Mouse (Mus musculus): ENCODE data around the gene Tmem120b.

Gene Tmem120b

DNA sequence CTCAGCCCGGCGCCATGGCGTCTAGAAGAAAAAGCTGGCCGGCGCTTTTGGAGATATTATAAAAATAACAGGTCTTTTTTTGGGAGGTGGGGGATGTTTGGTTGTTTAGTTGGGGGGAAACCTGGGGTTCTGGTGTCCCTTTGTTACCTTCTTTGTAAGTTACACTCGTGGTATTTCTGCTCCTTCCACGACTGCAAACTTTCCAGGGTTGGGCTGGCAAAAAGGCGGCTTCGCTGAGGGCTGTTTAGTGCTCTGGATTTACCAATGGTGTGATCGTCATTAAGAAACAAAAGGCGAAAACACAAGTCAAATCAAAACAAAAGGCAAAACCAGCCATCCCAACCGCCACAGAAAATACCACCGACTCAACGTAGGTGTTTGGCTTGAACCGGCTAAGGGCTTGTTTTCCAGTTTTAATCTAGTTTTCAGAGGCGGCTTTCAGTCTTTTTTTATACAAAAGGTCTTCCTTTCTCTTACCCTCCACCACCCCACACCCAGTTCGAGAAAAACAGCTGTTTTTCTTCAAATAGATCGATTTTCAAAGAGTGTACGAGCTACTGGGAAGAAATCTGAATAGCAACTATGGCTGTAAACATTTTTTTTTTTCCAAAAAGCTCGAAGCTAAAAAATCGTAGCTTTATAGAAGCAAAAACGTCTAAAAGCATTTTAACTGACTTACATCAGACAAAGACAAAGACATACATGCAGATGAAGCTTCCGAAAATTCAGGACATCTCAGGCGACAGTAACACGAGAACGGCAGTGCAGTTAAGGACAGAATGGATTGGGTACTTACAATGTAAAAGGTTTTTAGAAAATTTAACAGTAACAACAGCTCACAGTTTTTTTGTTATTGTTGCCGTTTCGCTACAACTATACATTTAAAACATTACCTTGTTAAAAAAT, 71.8 kb downstream of the Tmem120b start:
- no peak for DNase-seq (ENCODE audit: extremely low read depth, low read depth)

DNA sequence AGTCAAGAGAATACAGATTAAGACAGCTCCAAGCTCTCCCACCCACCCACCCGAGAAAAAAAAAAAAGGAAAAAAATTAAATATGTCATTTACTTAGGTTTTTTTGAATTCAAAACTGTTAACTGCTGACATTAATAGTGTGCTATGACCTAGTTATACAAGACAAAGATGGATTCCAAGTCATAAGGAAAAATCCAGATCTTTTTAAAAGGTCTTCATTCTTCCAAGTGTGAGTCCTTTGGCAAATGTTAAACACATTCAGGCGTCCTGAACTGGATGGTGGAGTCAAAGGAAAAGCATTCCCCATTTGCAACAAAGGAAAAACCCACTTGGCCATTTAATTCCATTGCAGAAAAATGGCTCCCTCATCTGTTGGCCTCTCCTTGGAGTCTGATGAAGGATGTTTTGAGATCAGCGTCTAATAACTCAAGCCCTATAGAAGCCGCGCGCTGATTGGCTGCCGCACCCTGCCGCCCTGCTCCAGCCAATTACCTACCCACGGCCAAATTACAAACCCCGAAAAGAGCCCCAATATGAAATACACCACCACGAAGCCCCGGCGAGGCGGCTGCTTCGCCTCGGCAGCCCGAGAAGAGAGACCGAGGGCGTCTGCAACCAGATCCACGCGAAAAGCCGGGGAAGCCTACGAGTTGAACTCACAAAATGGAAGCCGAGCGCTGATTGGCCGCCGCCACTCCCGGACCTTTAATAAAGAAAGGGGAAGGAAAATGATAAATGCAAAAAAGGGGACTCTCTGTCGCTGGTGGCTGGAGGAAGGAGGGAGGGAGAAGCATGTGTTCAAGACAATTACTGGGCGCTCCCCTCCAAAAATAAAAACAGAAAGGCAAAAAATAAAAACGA, 72.7 kb downstream of the Tmem120b start:
- peak; percentile 88 for DNase-seq (ENCODE audit: extremely low read depth, low read depth)

DNA sequence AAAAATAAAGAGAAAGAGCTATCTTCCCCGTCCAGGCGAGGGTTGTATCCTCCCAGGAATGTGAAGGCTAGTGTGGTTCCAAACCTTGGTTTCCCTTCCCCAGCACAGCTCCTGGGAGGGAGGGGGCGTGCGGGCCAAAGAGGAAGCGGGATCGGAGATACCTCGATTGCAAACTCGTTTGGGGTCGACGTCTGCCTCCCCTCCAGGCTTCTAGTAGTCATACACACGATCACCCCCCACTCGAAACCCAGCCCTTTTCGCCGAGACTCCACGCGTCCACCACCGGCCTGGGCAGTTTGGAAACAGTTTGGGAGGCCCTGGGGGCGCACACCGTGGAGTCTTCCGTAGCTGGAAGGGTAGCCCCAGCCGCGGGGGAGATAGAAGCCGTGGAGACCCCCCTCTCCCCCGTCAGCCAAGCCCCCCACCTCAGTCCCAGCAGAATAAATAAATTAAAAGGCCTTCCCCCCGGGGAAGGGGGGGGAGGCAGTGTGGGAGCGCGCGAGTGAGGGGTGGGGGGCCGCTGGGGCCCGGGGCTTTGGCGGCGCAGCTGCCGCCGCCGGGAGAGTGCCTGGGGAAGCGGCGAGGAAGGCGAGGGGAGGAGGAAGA, 73.4 kb downstream of the Tmem120b start:
- DNase-seq (ENCODE audit: extremely low read depth, low read depth), result no peak

DNA sequence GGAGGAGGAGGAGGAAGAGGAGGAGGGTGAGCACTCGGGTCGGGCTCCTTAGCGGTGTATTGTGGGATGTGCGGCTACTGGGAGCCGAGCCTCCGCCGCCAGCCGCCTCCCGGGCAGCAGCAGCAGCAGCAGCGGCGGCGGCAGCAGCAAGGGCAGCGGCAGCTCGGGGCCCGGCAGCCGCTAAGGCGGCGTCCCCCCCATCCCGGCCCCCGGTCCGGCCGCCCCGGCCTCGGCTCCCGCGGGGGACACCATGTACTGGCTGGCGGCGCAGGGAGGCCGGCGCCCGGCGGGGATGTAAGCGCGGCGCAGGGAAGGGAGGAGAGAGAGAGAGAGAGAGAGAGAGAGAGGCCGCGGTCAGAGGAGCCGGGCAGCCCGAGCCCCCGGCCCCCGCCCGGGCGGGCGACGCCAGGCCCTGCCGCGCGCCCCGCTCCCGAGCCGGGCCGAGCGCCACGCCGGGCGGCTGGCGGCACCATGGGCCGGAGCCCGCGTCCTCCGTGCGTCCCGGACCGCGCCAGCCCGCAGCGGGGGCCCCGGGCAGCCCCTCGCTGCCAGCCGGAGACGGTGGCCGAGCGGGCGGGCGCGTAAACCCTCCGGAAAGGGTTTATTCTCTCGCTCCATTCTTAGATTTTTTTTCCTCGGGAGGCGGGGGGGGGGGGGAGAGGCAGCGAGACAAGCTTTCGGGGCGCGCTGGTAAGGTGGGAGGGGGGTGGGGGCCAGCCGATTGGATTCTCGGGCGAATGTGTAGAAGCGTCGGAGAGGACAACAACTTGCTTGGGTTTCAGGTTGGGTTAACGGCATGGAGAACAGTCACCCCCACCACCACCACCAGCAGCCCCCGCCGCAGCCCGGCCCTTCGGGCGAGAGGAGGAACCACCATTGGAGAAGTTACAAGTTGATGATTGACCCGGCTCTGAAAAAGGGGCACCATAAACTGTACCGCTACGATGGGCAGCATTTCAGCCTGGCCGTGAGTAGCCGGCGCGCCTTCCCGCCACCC, 74.2 kb downstream of the Tmem120b start, which contains the start of gene Setd1b:
Setd1b (plus strand) TSS at position 33 of the 997 bp plus-strand sequence.
- no peak for DNase-seq (ENCODE audit: extremely low read depth, low read depth)

DNA sequence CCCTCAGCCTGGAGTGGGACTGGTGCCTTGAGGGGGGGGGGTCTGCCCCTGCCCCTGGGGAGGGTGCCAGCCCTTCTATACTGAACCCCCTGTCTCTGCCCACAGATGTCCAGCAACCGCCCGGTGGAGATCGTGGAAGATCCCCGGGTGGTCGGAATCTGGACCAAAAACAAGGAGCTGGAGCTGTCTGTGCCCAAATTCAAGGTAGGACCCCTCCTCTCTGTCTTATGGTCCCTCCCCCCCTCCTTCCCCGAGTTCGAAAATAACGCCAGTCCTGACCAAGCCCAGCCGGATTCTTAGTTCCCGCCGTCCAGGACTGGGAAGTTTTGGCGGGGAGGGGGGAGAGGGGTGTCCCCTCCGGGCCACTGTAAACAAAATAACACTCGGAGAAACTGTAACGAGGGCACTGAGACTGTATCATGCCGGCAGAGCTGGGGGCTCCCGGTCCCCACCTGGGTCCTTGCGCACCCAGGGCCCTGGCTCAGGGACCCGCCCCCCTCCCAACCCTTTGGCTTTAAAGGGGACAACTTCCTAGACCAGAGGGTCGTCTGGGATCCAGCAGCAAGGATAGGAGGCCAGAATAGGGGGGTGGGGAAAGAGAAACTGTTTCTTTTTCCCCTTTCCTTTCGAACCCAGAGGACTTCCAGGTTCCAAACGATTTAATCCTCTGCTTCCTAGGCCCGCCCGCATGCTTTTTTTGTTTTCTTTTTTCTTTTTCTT, 75.2 kb downstream of the Tmem120b start:
- no peak for DNase-seq (ENCODE audit: extremely low read depth, low read depth)

DNA sequence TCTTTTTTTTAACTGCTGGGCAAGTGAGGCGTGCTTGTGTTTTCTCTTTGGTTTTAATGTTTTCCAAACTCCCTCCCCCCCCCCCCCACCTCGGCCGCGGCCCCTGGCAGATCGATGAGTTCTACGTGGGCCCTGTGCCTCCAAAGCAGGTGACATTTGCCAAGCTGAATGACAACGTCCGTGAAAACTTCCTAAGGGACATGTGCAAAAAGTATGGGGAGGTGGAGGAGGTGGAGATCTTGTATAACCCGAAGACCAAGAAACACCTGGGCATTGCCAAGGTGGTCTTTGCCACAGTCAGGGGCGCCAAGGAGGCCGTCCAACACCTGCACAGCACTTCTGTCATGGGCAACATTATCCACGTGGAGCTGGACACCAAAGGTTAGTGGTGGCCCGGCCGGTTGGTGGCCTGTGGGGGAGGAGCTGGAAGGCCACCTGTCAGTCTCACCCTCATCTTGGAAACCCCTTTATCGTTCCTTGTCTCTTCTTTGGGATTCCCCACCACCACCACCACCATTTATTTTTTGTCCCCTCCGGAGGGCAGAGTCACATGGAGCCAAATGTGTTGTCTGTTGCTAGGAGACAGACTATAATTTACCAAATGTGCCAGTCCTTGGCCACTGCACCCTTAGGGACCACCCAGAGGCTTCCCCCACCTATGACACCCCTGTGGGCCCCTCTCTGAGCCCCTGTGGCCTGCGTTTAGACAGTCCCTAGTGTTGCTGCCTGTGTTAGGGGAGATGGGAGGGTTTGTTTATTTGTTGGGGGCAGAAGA, 75.9 kb downstream of the Tmem120b start:
- DNase-seq (ENCODE audit: extremely low read depth, low read depth), result no peak

DNA sequence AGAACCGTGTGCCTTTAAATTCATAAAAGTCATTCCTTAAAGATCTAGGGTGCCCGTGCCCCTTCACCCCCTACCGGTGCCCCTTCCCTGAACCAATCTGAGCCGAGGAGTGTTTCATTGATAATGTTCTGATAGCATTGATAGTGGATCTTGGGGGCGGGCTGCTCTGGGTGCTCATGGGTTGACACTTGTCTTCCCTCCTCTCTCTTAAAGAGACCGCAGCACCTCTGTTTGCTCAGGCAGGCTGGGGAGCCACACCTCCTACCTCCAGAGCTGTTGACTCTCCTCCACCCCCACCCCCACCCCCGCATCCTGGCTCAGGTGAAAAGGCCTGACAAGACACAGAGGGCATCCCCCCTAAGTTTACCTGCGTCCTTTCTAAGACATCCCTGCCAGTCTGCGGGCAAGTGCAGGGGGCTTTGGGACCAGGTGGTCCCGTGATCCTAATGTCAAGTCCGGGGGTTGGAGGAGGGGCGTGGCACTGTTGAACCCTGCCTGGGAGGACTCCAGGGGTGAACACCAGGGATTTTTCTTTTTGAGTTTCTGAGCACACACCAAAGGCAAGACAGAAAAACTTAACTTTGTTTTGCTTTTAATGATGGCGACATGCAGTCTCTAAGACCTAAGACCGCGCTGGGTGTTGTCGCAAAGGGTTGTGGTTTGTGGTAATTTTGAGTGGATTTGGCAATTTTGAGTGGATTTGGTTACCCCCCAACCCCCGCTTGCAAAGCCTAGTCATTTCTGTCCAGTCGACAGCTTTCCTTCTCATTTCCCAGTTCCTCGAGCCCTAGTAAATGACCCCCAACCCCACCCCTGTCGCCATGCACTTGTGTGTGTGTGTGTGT, 76.8 kb downstream of the Tmem120b start:
- DNase-seq (ENCODE audit: extremely low read depth, low read depth), result no peak

DNA sequence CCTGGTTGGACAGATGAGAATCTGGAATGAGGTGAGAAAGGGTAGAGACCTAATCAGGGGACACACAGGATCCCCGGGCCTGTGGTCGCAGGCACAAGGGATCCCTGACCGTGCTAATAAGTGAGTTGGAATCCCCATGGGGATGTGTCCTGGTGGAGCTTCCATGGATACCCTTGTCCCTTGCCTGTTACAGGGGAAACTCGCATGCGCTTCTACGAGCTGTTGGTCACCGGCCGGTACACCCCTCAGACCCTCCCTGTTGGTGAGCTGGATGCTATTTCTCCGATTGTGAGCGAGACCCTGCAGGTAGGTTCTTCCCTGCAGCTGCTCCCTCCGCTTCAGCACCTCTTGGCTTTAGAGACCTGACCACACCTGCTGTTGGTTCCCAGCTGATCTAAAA, 78.1 kb downstream of the Tmem120b start:
- no peak for DNase-seq (ENCODE audit: extremely low read depth, low read depth)

DNA sequence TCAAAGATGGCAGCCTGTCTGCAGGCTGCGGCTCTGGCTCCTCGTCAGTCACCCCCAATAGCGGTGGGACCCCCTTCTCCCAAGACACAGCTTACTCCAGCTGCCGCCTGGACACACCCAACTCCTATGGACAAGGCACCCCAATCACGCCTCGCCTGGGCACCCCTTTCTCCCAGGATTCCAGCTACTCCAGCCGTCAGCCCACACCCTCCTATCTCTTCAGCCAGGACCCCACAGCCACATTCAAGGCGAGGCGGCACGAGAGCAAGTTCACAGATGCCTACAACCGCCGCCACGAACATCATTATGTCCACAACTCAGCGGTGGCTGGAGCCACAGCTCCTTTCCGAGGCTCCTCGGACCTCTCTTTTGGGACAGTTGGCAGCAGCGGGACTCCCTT, 79.4 kb downstream of the Tmem120b start:
- no peak for DNase-seq (ENCODE audit: extremely low read depth, low read depth)

DNA sequence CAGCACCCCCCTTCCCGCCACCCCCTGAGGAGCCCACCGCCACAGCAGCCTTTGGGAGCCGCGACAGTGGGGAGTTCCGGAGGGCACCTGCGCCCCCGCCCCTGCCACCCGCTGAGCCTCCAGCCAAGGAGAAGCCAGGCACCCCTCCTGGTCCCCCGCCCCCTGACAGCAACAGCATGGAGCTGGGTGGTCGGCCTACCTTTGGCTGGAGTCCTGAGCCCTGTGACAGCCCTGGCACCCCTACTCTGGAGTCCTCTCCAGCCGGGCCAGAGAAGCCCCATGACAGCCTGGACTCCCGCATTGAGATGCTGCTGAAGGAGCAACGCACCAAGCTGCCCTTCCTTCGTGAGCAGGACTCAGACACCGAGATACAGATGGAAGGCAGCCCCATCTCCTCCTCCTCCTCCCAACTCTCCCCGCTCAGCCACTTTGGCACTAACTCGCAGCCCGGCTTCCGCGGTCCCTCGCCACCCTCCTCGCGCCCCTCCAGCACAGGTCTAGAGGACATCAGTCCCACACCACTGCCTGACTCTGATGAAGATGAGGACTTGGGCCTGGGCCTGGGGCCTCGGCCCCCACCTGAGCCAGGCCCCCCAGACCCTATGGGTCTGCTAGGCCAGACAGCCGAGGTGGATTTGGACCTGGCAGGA, 80.0 kb downstream of the Tmem120b start:
- no peak for DNase-seq (ENCODE audit: extremely low read depth, low read depth)

DNA sequence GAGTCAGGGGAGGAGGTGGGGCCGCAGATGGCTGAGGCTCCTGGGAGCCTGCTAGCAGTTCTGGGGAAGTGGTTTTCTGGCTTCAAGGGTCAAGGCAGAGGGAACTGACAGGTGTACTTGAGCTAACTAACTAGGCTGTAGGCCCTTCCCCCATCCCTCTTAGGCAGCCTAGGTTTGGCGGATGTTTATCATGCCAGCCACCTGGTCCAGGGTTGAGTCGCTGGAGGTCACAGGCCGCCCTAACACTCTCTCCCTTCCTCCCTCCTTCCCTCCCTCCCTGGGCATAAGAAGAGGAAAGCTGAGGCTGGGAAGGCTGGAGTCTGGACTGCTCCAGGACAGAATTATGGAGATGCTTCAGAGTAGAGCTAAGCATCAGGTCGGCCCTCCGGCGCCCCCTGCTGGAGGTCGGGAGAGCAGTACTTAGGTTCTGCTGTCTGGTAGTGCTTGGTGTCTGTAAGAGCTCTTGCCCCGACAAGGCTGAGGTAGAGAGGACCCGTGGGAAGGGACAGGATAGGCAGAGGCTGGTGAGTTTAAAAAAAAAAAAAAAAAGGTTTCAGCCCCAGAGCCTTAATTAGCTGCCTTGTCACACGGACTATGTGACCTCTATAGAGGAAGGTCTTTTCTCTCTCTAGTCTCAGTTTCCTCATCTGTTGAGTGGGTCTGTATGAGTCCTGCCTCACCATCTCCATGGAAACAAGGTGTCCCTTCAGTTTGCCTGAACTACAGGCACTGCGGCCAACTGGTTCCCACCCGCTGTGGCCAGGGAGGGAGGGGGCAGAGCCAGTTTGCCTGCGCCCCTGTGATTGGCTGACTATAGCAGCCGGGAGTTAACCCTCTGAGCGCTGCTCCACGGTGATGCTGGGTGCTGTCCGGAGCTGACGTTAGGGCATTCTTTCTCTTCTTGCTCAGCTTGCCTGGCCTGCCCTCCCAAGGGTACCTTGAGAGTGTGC, 81.5 kb downstream of the Tmem120b start:
- peak; percentile 46 for DNase-seq (ENCODE audit: extremely low read depth, low read depth)

DNA sequence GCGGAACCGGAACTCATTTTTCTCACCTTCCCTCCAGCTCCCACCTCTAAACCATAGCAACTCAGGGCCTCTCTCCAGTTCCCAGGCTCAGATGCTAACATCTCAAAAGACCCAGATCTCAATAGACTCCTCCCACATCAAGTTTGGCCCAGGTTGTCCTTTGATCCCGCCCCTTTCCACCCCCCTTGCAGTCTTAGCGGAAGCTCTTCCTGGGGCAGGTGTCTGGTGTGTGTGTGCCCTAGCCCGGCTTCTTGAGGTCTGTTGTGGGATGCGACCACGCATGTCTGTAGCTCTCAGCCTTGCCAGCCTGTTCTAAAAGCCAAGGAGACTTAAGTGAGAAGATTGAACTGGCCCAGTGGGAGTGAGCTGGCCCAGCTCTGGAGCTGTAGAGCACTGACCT, 82.4 kb downstream of the Tmem120b start:
- DNase-seq (ENCODE audit: extremely low read depth, low read depth), result no peak

DNA sequence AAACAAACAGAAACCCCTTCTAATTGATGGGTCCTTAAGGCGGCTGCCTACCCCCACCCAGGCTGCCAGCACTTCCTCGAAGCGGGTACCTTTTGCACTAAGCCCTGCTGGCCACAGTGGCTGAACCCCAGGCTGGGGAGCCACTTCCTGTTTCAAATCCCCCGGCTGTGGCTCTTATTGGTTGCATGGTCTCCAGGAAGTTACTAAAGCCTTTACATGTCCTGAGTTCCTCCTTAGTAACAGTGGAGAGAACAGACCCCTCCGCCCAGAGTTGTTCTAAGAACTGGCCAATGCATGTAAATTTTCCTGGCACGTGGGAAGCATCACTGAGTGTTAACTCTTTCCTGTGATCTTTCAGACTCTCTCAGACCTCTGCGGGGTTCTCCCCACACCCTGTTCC, 82.9 kb downstream of the Tmem120b start:
- peak; percentile 79 for DNase-seq (ENCODE audit: extremely low read depth, low read depth)

DNA sequence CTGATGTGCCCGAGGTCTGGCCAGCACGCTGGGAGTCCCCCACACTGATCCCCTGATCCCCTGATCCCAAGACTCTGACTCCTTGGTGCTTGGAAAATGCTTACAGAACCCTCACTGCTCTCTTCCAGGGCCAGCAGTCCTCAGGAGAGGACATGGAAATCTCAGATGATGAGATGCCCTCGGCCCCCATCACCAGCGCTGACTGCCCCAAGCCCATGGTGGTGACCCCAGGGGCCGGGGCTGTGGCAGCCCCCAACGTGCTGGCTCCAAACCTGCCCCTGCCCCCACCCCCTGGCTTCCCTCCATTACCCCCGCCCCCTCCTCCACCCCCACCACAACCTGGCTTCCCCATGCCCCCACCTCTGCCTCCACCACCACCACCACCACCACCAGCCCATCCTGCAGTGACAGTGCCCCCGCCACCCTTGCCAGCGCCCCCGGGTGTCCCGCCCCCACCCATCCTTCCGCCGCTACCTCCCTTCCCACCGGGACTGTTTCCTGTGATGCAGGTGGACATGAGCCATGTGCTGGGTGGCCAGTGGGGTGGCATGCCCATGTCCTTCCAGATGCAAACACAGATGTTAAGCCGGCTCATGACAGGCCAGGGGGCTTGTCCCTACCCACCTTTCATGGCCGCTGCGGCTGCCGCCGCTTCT, 83.6 kb downstream of the Tmem120b start:
- no peak for DNase-seq (ENCODE audit: extremely low read depth, low read depth)

DNA sequence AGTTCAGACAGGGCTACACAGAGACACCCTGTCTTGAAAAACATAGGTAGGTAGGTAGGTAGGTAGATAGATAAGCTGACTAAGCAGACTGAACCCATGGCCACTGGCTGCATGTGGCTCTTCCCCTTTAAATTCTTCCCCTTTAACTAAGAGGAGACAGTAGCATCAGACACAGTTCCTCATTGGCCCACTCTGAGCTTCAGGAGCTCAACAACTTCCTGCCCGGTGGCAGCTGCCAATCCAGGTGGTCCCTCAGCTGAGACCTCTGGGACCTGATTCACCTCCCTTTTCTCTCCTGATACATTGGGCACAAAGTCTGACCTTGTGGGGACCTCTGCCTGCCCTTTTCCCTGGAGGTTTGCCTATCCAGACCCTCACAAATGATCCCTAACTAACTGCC, 84.7 kb downstream of the Tmem120b start:
- no peak for DNase-seq (ENCODE audit: extremely low read depth, low read depth)

DNA sequence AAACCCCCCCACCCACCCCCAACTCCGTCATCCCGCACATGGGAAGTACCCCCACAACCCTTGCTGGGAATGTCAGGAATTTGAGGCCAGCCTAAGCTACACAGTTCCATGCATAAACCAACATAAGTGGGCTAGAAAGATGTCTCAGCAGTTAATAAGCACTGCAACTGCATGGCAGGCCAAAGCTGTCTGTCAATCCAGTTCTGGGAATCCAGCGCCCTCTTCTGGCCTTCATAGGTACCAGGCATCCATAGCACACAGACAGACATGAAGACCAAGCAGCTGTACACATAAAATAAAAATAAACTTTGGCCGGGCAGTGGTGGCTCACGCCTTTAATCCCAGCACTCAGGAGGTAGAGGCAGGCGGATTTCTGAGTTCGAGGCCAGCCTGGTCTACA, 87.2 kb downstream of the Tmem120b start:
- DNase-seq (ENCODE audit: extremely low read depth, low read depth), result peak; percentile 62

Measured in MEL-GATA-1-ER (cell line).